Mouse (Mus musculus): ENCODE measurements around the gene Rfx1.
A peak's percentile ranks its signal among the peaks of the same experiment; 100 is the strongest.

Gene Rfx1

GRCm38 (mm10) chr8:84066291-84066930 is at the start of gene Rfx1:
Gene Rfx1 (plus strand): TSS chr8:84066834.
- peak; percentile 98 for DNase-seq

- DNase-seq = no peak
These were observed 46.9 kb upstream of the Rfx1 start for GRCm38 (mm10) chr8:84019738-84020137.

GRCm38 (mm10) chr8:84021096-84021495 is 45.5 kb upstream of the Rfx1 start, which contains the start of gene Palm3:
Gene Palm3 (plus strand): TSS chr8:84021471.
- DNase-seq = no peak

GRCm38 (mm10) chr8:84021569-84021968 is 45.1 kb upstream of the Rfx1 start:
- DNase-seq = no peak

GRCm38 (mm10) chr8:84023085-84023484 is 43.5 kb upstream of the Rfx1 start:
- DNase-seq = no peak

GRCm38 (mm10) chr8:84023631-84024030 is 43.0 kb upstream of the Rfx1 start:
- no peak for DNase-seq

GRCm38 (mm10) chr8:84024171-84024570 is 42.5 kb upstream of the Rfx1 start:
- DNase-seq = peak; percentile 59

GRCm38 (mm10) chr8:84025863-84026262 is 40.8 kb upstream of the Rfx1 start:
- peak; percentile 68 for DNase-seq

- DNase-seq = no peak
These were observed 39.2 kb upstream of the Rfx1 start for GRCm38 (mm10) chr8:84027449-84027848.

GRCm38 (mm10) chr8:84029272-84029671 is 37.4 kb upstream of the Rfx1 start:
- DNase-seq = no peak

GRCm38 (mm10) chr8:84032777-84033176 is 33.9 kb upstream of the Rfx1 start:
- DNase-seq = no peak

- no peak for DNase-seq
These were observed 28.6 kb upstream of the Rfx1 start for GRCm38 (mm10) chr8:84038015-84038414.

GRCm38 (mm10) chr8:84039050-84039449 is 27.6 kb upstream of the Rfx1 start:
- DNase-seq = peak; percentile 81

GRCm38 (mm10) chr8:84042066-84042947 is 24.3 kb upstream of the Rfx1 start, which contains the start of gene Il27ra:
Gene Il27ra (minus strand): TSS chr8:84042589.
- DNase-seq = peak; percentile 47

- DNase-seq = no peak
These were observed 23.7 kb upstream of the Rfx1 start for GRCm38 (mm10) chr8:84042948-84043342.

- no peak for DNase-seq
These were observed 22.5 kb upstream of the Rfx1 start for GRCm38 (mm10) chr8:84044103-84044502.

GRCm38 (mm10) chr8:84044900-84045299 is 21.7 kb upstream of the Rfx1 start, which contains the start of gene Rln3:
Gene Rln3 (minus strand): TSS chr8:84045000.
- DNase-seq = no peak

GRCm38 (mm10) chr8:84046505-84046904 is 20.1 kb upstream of the Rfx1 start:
- no peak for DNase-seq

- DNase-seq = no peak
These were observed 18.5 kb upstream of the Rfx1 start for GRCm38 (mm10) chr8:84048171-84048570.

- no peak for DNase-seq
These were observed 13.9 kb upstream of the Rfx1 start for GRCm38 (mm10) chr8:84052746-84053145.

GRCm38 (mm10) chr8:84053229-84053628 is 13.4 kb upstream of the Rfx1 start:
- DNase-seq = no peak

- no peak for DNase-seq
These were observed 8.8 kb upstream of the Rfx1 start for GRCm38 (mm10) chr8:84057827-84058226.

- DNase-seq = no peak
These were observed 7.4 kb upstream of the Rfx1 start for GRCm38 (mm10) chr8:84059226-84059625.

GRCm38 (mm10) chr8:84060245-84060644 is 6.4 kb upstream of the Rfx1 start:
- no peak for DNase-seq
